Mouse (Mus musculus) forebrain, embryonic 14.5 days (tissue): Measurements from ENCODE around the gene Tm4sf1. TPM values are rescaled to one million over a fixed set of nuclear protein-coding genes. Genes with fewer than 3 reads are reported as not detected.

Experiments used
- ATAC-seq: fragments of 200-750 bp; cut with Nextera tagmentation; 2 replicates; pipeline ENCODE4 v1.8.0; 2017; ENCODE audit warnings: mild to moderate bottlenecking, moderate library complexity
- DNase-seq: peaks from one replicate; pipeline ENCODE4 v3.0.0-alpha.2; 2015; ENCODE audit warnings: low spot score
- H3K27ac ChIP-seq: fragments of 300-500 bp; sonication (generic); 2 replicates; pipeline ENCODE4 v1.5.1; 2014; ENCODE audit warnings: low read depth, mild to moderate bottlenecking, control low read depth, low read length, moderate library complexity
- H3K27me3 ChIP-seq: fragments of 300-500 bp; sonication (generic); replicated peaks from 2 replicates; pipeline ENCODE4 v1.6.1; 2014; ENCODE audit warnings: low read length, control low read depth, mixed read lengths; ENCODE audit not compliant: control insufficient read depth, insufficient read depth
- H3K36me3 ChIP-seq: fragments of 300-500 bp; sonication (generic); 2 replicates; pipeline ENCODE4 v1.6.1; 2014; ENCODE audit warnings: low read length, control low read depth; ENCODE audit not compliant: control insufficient read depth, insufficient read depth
- H3K4me1 ChIP-seq: fragments of 300-500 bp; sonication (generic); 2 replicates; pipeline ENCODE4 v1.6.1; 2014; ENCODE audit warnings: antibody characterized with exemption, low read length, control low read depth; ENCODE audit not compliant: control insufficient read depth, insufficient read depth
- H3K4me2 ChIP-seq: fragments of 300-500 bp; sonication (generic); 2 replicates; pipeline ENCODE4 v1.6.1; 2014; ENCODE audit warnings: mild to moderate bottlenecking, control low read depth, low read length
- H3K4me3 ChIP-seq: fragments of 300-500 bp; sonication (generic); 2 replicates; pipeline ENCODE4 v1.5.1; 2014; ENCODE audit warnings: low read depth, low read length, control low read depth
- H3K9ac ChIP-seq: fragments of 300-500 bp; sonication (generic); 2 replicates; pipeline ENCODE4 v1.6.1; 2014; ENCODE audit warnings: mild to moderate bottlenecking, low read length, control low read depth, moderate library complexity
- H3K9me3 ChIP-seq: fragments of 300-500 bp; sonication (generic); replicated peaks from 2 replicates; pipeline ENCODE4 v1.6.1; 2016; ENCODE audit warnings: low read length, control low read depth, mixed read lengths; ENCODE audit not compliant: control insufficient read depth
- WGBS: fragments of 180-500 bp; shearing (Covaris S2); extraction: QIAGEN DNeasy Blood & Tissue Kit; methylation state at CpG from one replicate; pipeline ENCODE4 v1.1.7; 2014; 5-methylcytosine and 5-hydroxymethylcytosine counted together
- polyA plus RNA-seq: library from polyadenylated mRNA; unstranded; fragments of >200 nt; fragmentation: Nextera tagmentation; extraction: Ambion mirVana; gene quantifications from 2 replicates; pipeline ENCODE4 v1.2.1, GENCODE M21; 2014

Gene Tm4sf1
- polyA plus RNA-seq, 1 experiment from 2014 or later = 20.9 TPM

- Histone ChIP-seq H3K9me3 (no peaks in the 10 kb centered on the region), H3K9ac (no peak overlapping the region), H3K4me1 (no peaks in the 10 kb centered on the region), H3K4me3 (no peak overlapping the region), H3K27ac (no peak overlapping the region), H3K4me2 (no peak overlapping the region), H3K36me3 (no peaks in the 10 kb centered on the region), H3K27me3 (no peaks in the 10 kb centered on the region)
- 36% methylated on average over 6 of the region's 6 CpGs for WGBS
- peak; percentile 74 for DNase-seq
- peak; percentile 70 for ATAC-seq
Measured at GRCm38 (mm10) chr3:57267559-57268173, 34.1 kb downstream of the Tm4sf1 start.

- Histone ChIP-seq H3K36me3 (no peaks in the 10 kb centered on the region), H3K4me2 (no peak overlapping the region), H3K9me3 (no peaks in the 10 kb centered on the region), H3K4me1 (no peaks in the 10 kb centered on the region), H3K4me3 (no peak overlapping the region), H3K27ac (no peak overlapping the region), H3K27me3 (no peaks in the 10 kb centered on the region), H3K9ac (no peak overlapping the region)
- 74% methylated on average over 2 of the region's 2 CpGs for WGBS
- no peak for ATAC-seq
- no peak for DNase-seq
Measured at GRCm38 (mm10) chr3:57253041-57253440, 48.7 kb downstream of the Tm4sf1 start.

- Histone ChIP-seq H3K36me3 (no peaks in the 10 kb centered on the region), H3K27ac (no peak overlapping the region), H3K9ac (no peak overlapping the region), H3K4me2 (no peak overlapping the region), H3K4me3 (no peak overlapping the region), H3K4me1 (no peaks in the 10 kb centered on the region), H3K27me3 (no peaks in the 10 kb centered on the region), H3K9me3 (no peaks in the 10 kb centered on the region)
- no peak for DNase-seq
- ATAC-seq = no peak
Measured at GRCm38 (mm10) chr3:57252551-57252950, 49.2 kb downstream of the Tm4sf1 start.

- Histone ChIP-seq H3K27me3 (no peaks in the 10 kb centered on the region), H3K4me2 (no peak overlapping the region), H3K4me1 (no peaks in the 10 kb centered on the region), H3K9ac (no peak overlapping the region), H3K9me3 (no peaks in the 10 kb centered on the region), H3K27ac (no peak overlapping the region), H3K4me3 (no peak overlapping the region), H3K36me3 (no peaks in the 10 kb centered on the region)
- ATAC-seq (no peak), DNase-seq (no peak)
- WGBS = 77% methylated on average over 2 of the region's 2 CpGs
Measured at GRCm38 (mm10) chr3:57245242-57245641, 56.5 kb downstream of the Tm4sf1 start.

Other genes with a start within 250 kb of the Tm4sf1 start
- gene Tm4sf4, start 123.3 kb upstream of the Tm4sf1 start, polyA plus RNA-seq = 0.11 TPM in 1 of 2 replicates, not detected in the other